Mouse (Mus musculus) heart, postnatal 0 days (tissue): ENCODE measurements at regions not wholly inside any gene's neighbourhood (a gene's known extent, or its start where the extent isn't known, plus 50 kb on each side); places are given as distances from the start of the nearest gene placed in this dataset.

ENCODE experiments used
- CTCF ChIP-seq: IDR thresholded peaks from 2 replicates; pipeline ENCODE4 v1.5.1; 2016; ENCODE audit warnings: antibody characterized with exemption, control low read depth, low read depth
- EP300 ChIP-seq: IDR thresholded peaks from 2 replicates; pipeline ENCODE4 v1.6.1; 2016; ENCODE audit warnings: antibody characterized with exemption, low read depth

- TF ChIP-seq CTCF (no peak), EP300 (no peak)
Measured at GRCm38 (mm10) chr9:32002924-32003323, 89.7 kb upstream of the Barx2 start.
